Mouse (Mus musculus): ENCODE measurements around the gene Nudt9.

The Nudt9 gene

DNA sequence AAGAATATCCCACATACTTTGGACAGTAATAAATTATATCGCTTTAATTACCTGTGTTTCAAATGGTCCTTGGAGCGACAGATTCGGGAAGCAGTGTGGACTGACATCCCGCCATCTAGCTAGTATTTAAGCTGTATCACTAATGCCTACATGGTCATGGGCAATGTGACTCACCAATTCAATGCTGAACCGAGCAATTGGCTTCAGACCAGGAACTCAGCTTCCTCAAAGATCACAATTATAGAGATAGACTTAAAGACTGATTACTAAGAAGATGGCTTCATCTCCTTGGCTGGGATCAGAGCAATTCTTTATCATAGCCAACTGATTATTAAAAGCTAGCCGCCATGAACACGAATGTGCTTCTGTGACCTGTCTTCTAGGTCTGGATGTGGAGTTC is 31.4 kb downstream of the Nudt9 start, which contains the start of gene Gm17660:
Gene Gm17660, minus strand, starts transcription at position 101 of the 400 bp plus-strand sequence.
- DNase-seq (ENCODE audit: low read depth), result no peak

GRCm38 (mm10) chr5:104080736-104081135 is 34.6 kb downstream of the Nudt9 start:
- no peak for DNase-seq (ENCODE audit: low read depth)

- no peak for DNase-seq (ENCODE audit: low read depth)
Observed at GRCm38 (mm10) chr5:104085366-104085765, 39.3 kb downstream of the Nudt9 start.

DNA sequence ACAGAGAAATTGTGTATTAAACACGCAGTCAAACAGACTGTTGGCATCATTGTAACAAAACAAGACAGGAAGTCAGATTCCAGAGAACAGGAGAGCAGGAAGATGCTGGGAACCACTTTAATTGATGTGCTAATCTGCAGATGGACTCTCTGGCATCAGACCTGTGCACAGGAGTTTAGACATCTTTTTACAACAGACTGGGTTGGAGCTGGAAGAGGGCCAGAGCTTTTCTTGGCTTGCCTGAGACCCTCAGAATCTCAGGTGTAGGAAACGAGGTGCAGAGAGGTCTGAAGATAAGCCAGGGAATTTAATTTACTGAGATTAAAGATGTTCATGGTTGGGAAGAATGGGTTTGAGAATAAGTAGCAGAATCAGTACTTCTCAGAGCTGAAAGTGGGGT is 43.6 kb downstream of the Nudt9 start:
- no peak for DNase-seq (ENCODE audit: low read depth)

DNA sequence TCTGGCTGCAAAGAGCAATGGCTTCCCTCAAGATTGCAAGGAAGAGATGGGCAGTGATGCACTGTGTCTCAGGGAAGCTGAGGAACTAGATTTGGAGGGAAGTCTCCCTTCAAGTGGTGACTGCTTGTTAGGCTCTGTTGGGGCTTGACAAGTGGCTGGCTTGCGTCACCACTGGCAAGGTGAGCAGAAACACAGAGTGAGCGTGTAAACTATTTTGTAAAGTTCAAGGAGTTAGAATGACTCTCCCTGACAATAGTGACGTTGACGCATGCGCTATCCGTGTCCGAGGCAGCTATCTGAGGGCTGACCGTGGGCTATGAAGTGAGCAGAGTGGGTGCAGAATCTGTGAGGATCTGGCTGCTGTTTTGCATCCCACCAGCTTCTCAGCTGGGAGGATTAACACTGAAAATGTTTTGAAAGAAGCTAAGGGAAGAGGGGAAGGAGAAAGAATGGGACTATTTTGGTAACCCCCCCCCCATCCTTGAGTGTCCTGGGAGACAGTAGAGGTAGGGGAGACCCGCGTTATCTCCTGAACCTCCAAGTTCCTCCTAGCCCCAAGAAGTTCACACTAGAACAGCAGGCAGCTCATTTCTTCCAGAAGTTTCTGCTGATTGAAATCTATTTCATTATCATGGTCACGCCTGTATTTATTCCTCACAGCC is 49.4 kb downstream of the Nudt9 start:
- DNase-seq (ENCODE audit: low read depth), result no peak

- DNase-seq (ENCODE audit: low read depth), result no peak
Observed at GRCm38 (mm10) chr5:104096078-104096938, 50.2 kb downstream of the Nudt9 start.

- no peak for DNase-seq (ENCODE audit: low read depth)
Observed at GRCm38 (mm10) chr5:104101678-104102531, 55.8 kb downstream of the Nudt9 start.

DNA sequence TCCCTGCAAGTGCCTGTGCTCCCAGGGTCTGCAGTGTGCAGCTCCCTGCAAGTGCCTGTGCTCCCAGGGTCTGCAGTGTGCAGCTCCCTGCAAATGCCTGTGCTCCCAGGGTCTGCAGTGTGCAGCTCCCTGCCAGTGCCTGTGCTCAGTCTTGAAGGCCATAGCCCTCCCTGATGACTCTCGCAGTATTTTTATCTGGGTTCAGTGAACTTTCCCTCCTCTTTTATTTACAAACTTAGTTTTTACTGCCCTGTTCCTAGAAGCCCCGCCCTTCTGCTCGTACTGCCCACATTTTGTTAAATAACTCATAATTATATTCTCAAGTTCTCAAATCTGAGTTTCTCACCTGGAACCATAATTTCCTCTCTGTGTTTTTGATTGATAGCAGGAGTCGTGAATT is 57.1 kb downstream of the Nudt9 start:
- no peak for DNase-seq (ENCODE audit: low read depth)

DNA sequence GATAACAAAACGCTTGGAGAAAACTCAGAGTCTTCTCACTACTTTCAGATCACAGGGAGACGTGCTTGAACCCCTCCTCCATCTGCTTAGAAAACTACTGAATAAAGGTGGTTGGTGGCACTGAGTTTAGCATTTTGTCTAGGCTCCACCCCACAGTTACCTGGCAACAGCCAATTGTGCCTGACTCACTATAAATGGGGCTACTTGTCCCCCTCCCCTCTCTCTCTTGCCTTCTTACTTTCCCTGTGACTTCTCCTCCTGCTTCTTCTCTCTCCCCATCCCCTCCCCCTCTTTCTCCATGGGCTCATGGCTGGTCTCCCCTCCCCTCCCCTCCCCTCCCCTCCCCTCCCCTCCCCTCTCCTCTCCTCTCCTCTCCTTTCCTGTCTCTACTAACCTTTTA is 58.0 kb downstream of the Nudt9 start:
- DNase-seq (ENCODE audit: low read depth), result no peak

GRCm38 (mm10) chr5:104108127-104108875 is 62.2 kb downstream of the Nudt9 start:
- no peak for DNase-seq (ENCODE audit: low read depth)

GRCm38 (mm10) chr5:104108879-104109369 is 62.8 kb downstream of the Nudt9 start:
- no peak for DNase-seq (ENCODE audit: low read depth)

GRCm38 (mm10) chr5:104109516-104109915 is 63.4 kb downstream of the Nudt9 start:
- DNase-seq (ENCODE audit: low read depth), result no peak

GRCm38 (mm10) chr5:104110171-104110920 is 64.2 kb downstream of the Nudt9 start:
- no peak for DNase-seq (ENCODE audit: low read depth)

DNA sequence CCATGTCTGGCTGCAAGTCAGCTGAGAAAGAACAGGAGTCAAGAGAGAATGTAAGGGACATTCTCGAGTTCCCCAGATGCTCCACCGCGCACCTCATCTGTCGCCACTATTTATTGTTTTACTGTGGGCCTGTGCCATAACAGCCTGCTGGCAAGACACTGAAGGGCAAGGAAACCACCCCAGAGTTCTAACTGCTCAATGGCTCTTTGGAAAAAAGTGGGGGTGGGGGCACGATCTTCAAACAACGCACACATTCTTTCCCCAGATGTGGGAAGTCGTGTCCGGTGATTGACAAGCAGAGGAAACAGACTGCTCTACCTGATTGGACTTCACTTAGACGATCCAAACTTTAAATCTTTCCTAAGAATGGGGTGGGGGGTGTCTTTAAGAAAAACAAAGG is 65.9 kb downstream of the Nudt9 start:
- DNase-seq (ENCODE audit: low read depth), result no peak

DNA sequence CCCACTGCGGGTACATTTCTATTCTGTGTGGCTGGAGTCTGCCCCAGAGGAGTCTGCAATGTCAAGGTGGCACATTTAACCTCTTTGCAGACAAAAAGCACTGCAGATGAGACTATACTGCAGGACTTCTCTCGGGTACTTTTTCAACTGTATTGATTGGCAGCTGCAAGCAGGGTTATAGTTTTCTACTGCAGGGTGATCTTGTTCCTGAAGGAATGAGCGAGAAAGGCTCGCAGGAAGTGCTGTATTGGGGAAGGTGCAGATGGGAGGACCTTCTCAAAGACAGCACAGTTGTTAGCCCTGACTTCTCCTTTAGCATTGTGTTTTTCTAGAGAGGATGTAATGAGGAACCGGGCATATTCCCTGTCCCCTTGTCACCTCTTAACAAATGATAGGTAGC is 66.4 kb downstream of the Nudt9 start:
- DNase-seq (ENCODE audit: low read depth), result no peak

DNA sequence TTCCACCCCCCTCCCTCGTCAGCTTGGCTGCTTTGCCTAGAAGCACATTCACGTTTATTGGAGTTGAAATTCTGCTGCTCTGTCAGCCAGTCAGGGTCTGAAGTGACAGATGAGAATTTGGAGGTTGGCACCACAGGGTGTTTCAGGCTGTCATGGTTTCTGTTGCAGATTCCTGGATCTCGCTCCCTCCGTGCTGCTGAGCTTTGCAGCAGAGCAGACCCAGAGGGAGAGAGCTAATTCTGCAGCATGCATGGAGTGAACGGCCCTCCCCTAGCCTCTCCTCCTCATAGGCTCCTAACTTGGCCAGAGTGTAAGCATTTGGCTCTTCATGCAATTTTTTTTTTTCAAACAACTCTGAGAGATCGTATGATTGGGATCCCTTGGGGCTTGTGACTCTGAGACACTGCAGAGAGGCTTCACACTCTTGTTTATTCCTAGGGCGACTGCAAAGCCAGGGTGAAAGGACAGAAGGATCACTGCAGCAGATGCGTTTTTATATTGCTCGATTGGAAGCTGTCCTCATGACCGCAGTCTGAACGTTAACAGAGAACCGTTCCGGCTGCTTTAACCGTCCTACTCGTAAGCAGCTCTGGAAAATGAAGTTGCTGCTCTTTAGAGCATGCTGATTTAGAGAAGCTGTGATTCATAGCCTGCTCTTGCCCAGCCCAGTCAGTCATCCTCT is 67.5 kb downstream of the Nudt9 start, which contains the start of gene Sparcl1:
Gene Sparcl1, minus strand, starts transcription at position 243 of the 682 bp plus-strand sequence.
- DNase-seq (ENCODE audit: low read depth), result no peak
